Mouse (Mus musculus): ENCODE data around the gene Ttc26. TPM values are rescaled to one million over a fixed set of nuclear protein-coding genes. Genes with fewer than 3 reads are reported as not detected.

Ttc26 gene
- polyA plus RNA-seq, 1 experiment from 2014 or later: 3.4 TPM

DNA sequence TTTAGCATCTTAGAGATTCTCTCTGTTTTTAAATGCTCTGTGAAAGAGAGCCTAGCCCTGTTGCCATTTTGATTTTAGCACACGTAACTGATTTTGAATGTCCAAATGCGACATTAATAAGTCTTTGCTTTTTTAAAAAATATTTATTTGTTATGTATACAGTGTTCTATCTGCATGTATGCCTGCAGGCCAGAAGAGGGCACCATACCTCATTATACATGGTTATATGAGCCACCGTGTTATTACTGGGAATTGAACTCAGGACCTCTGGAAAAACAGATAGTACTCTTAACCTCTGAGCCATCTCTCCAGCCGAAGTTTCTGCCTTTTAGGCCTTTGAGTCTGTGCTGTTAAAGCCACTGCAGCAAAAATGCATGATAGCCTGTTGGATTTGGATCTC is 88.3 kb downstream of the Ttc26 start:
- no peaks in the 10 kb centered on the region for H3K9me3 ChIP-seq (replicated peaks)
- no peaks in the 10 kb centered on the region for H3K4me1 ChIP-seq (replicated peaks)
- H3K9ac ChIP-seq: no peak overlapping the region
- WGBS: 92% methylated on average over 4 of the region's 4 CpGs
- H3K4me3 ChIP-seq: no peak overlapping the region
- H3K27ac ChIP-seq (ENCODE audit: poor library complexity, severe bottlenecking): no peak overlapping the region
- no peaks in the 10 kb centered on the region for H3K27me3 ChIP-seq (replicated peaks)
- H3K4me2 ChIP-seq: no peak overlapping the region
- peaks cover 40% of the 10 kb centered on the region for H3K36me3 ChIP-seq
- ATAC-seq (ENCODE audit: insufficient number of reproducible peaks, low FRiP score): no peak

Other genes starting within 250 kb of the Ttc26 start
- 2.6 and 3.0 TPM in 2 replicates for gene D630045J12Rik, start 127.5 kb upstream of the Ttc26 start, polyA plus RNA-seq (2016; fragmentation: Nextera tagmentation; extraction: Ambion mirVana)
- 15.6 and 16.5 TPM in 2 replicates for gene Zc3hav1l, start 82.2 kb upstream of the Ttc26 start, polyA plus RNA-seq (2016; fragmentation: Nextera tagmentation; extraction: Ambion mirVana)
- gene Zc3hav1, start 26.9 kb upstream of the Ttc26 start, polyA plus RNA-seq (2016; fragmentation: Nextera tagmentation; extraction: Ambion mirVana): 9.3 and 10.1 TPM in 2 replicates
- 11.7 and 14.7 TPM in 2 replicates for gene Ubn2, start 52.5 kb downstream of the Ttc26 start, polyA plus RNA-seq (2016; fragmentation: Nextera tagmentation; extraction: Ambion mirVana)
- 202 and 217 TPM in 2 replicates for gene Fmc1, start 152.0 kb downstream of the Ttc26 start, polyA plus RNA-seq (2016; fragmentation: Nextera tagmentation; extraction: Ambion mirVana)
- gene Luc7l2, start 169.9 kb downstream of the Ttc26 start, polyA plus RNA-seq (2016; fragmentation: Nextera tagmentation; extraction: Ambion mirVana): 34.4 and 37.4 TPM in 2 replicates